Mouse (Mus musculus): ENCODE results near the gene Hmcn2.

Hmcn2 gene

DNA sequence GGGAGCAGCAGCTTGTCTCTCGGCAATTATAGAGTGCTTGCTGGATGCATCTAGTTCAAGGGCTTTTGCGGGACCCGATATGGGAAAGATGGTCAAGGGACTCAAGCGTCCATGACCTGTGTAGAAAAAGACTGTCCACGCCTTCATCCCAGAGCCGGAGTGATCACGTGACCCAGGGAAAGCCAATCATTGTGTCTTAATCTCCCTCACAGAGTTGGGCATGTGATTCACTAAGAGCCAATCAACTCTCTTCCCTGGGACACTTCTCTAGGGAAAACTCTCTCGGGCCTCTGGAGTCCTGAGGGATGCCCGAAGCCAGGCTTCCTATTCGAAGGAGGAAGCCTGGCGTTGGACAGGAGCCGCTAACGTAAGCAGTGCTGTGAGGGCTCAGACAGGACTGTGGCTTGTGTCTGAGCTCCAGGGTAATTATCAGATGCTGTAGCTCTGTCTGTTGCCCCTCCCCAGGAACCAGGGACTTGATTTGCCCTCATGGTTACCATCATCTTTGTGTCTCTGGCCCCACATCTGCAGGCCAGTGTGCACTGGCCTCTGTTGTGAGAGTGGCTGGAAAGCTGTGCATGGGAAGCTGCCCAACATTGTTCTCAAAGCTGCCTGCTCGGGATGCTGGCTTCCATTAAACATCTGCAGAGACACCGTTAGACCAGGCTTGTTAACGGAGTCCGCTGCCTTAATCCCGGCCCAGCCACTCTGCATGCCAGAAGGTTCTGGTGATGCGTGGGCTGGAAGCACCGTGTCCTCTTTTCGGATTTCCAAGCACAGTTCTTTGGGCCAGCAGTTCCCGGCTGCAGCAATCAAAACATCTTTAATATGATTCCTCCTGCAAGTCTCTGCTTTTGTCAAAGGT lies 9.2 kb upstream of the Hmcn2 start:
- no peak for DNase-seq (ENCODE audit: low read depth, low spot score)

GRCm38 (mm10) chr2:31305684-31306083 lies 8.5 kb upstream of the Hmcn2 start:
- no peak for DNase-seq (ENCODE audit: low read depth, low spot score)

- DNase-seq (ENCODE audit: low read depth, low spot score), result no peak
Measured at GRCm38 (mm10) chr2:31308257-31308656, 6.0 kb upstream of the Hmcn2 start.

DNA sequence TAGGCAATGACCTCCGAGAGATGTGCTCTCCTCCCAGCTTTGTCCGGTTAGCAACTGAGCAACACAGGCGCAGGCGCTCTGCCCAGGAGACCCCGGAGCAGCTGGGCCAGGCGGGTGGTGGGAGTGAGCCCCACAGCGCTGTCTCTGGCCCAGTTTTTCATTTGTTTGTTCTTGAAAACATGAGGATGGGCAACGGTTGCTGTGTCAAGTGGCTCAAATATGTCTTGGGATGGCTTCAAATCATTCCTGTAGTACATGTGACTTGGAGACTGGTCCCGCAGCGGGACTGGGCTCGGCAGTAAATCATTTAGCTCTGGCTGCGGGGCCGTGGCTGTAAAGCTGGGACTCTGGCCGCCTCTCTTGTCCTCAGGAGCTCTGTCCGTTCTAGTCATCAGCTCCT lies 4.7 kb upstream of the Hmcn2 start:
- DNase-seq (ENCODE audit: low read depth, low spot score), result no peak

DNA sequence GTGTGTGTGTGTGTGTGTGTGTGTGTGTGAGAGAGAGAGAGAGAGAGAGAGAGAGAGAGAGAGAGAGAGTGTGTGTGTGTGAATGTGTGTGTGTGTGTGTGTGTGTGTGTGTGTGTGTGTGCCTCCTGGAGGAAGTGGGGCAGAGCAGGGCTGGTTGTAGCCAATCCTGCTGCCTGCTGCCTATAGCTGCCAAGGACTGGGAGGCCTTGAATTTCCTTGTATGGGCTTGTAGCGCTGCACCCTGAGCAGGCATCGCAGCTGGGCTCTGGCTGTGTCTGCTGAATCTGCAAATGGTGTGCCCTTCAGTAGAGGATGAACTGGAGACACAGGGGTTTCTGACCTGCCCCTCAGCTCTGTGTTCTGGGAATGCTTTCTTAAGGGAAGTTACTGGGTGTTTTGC lies 3.9 kb downstream of the Hmcn2 start:
- no peak for DNase-seq (ENCODE audit: low read depth, low spot score)

GRCm38 (mm10) chr2:31319200-31319599 lies 5.0 kb downstream of the Hmcn2 start:
- DNase-seq (ENCODE audit: low read depth, low spot score), result no peak

GRCm38 (mm10) chr2:31327186-31327585 lies 13.0 kb downstream of the Hmcn2 start:
- peak; percentile 29 for DNase-seq (ENCODE audit: low read depth, low spot score)

GRCm38 (mm10) chr2:31337706-31338330 lies 23.6 kb downstream of the Hmcn2 start:
- no peak for DNase-seq (ENCODE audit: low read depth, low spot score)

- DNase-seq (ENCODE audit: low read depth, low spot score), result peak; percentile 71
Measured at GRCm38 (mm10) chr2:31339826-31340225, 25.6 kb downstream of the Hmcn2 start.

GRCm38 (mm10) chr2:31341726-31342535 lies 27.7 kb downstream of the Hmcn2 start:
- DNase-seq (ENCODE audit: low read depth, low spot score), result no peak

DNA sequence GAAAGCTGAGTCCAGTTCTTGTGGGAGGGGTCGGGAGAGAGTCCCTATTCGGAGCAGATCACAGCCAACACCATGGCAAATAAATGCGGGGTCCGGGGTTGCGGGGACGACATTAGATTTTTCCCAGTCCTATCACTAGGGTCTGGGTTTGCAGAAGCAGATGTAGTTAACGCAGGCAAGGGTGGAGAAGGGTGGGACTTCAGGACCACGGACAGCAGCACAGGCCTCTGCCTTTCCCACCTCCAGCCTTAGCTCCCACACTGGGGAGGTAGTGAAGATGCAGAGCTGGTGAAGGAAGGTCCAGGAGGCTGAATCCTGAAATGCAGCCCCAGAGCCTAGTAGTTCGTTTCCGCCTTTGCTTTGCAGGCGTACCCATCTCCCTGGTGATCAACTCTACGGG lies 31.9 kb downstream of the Hmcn2 start:
- DNase-seq (ENCODE audit: low read depth, low spot score), result peak; percentile 85

DNA sequence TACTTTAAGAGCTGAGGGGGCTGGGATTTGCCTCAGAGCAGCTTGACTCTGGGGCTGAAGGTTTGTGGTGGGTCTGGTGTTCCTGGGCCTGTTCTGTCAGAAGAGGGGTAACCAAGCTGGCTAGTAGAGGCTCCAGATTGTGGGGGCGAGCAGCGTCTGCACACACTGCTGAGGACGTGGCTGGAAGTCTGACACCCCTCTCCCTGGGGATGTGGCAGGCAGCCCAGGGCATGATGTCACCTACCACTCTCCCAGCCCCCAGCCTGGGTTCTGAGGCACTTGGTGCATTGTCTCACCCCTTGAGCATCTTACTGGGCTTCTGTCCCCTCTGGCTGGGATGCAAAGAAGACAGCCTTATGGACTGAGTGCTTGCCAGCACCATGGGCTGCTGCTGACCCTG lies 34.2 kb downstream of the Hmcn2 start:
- no peak for DNase-seq (ENCODE audit: low read depth, low spot score)

DNA sequence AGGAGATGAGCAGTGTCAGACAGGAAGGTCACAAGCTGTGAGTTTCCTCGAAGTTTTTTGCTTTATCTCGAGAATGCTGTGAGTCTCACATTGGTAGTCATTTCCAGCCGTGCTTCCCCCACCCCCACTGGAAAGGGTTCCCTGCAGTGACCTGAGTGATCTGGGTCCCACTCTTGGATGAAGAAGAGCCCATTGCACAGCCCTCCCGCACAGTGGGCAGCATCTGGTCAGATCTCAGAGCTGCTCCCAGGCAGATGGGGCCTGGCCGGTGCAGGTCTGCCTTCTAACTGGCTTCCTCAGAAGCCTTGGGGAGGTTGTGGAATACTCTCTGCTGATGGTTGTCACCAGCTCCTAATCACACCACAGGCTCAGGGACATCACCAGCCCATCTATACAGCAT lies 34.6 kb downstream of the Hmcn2 start:
- DNase-seq (ENCODE audit: low read depth, low spot score), result no peak

DNA sequence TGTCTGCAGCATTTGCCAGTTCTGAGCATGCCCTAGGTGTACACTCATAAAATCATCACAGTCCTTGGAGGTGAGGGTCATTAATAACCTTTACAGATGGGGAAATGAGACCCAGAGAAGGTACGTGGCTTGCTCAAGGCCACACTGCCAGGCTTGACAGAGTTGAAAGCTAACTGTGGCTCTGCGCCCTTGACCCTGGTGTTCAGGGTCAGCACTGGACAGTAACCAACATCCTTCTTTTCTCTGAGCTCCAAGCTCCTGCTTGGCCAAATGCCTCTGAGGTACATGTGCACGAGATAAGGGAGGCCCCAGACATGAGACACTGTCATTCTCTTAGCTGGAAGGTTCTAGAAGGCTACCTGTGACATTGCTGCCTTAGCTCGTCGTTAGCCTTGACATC lies 42.6 kb downstream of the Hmcn2 start:
- no peak for DNase-seq (ENCODE audit: low read depth, low spot score)

- DNase-seq (ENCODE audit: low read depth, low spot score), result no peak
Measured at GRCm38 (mm10) chr2:31359316-31359715, 45.1 kb downstream of the Hmcn2 start.

DNA sequence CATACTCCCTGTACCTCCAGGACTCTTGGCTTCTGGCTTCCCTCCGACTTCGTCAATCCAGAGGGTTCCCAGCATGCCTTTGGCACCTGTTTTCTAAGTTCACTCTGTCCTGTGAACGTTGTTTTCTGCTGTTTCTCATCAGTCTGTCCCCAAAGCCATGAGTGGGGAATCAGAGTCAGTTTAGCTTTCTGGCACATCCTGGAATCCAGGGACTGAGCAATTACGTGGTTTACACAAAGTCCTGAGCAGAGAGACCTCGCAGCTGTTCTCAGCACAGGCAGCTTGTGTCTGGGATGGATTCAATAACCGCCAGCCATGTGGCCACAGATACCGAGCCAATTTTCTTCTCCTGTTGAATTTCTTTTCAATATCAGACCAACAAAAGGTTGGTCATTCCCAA lies 53.0 kb downstream of the Hmcn2 start:
- no peak for DNase-seq (ENCODE audit: low read depth, low spot score)

GRCm38 (mm10) chr2:31371396-31371795 lies 57.2 kb downstream of the Hmcn2 start:
- no peak for DNase-seq (ENCODE audit: low read depth, low spot score)

DNA sequence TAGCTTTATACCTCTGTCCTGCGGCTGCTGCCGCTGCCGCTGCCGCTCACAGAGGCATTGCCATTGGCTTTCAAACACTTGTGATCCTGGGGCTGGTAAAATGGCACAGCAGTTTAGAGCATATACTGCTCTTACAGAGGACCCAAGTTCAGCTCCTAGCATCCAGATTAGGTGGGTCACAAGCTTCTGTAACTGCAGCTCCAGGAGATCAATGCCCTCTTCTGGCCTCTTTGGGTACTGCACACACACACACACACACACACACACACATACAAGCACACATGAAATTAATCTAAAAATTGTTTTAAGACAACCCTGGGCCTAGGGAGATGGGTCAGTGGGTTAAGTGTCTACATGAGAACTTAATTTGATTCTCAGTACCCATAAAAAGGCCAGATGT lies 58.0 kb downstream of the Hmcn2 start:
- DNase-seq (ENCODE audit: low read depth, low spot score), result no peak

- DNase-seq (ENCODE audit: low read depth, low spot score), result peak; percentile 21
Measured at GRCm38 (mm10) chr2:31374415-31374814, 60.2 kb downstream of the Hmcn2 start.

DNA sequence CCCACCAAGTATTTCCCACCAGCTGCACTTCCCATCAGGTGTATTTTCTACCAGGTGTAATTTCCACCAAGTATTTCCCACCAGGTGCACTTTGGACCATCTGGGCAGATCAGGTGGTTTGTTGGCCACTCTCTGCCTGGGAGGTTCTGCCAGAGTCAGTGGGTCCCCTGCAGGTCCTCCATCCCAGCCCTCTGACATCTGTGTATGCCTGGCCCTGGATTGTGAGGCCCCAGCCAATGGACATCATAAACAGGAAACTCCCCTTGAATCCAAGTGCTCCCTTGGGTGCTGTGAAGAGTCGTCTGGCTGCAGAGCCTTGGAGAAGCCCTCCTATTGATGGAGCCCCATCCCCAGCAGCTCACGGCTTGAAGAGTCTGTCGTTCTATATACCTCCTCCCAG lies 61.8 kb downstream of the Hmcn2 start:
- DNase-seq (ENCODE audit: low read depth, low spot score), result no peak

GRCm38 (mm10) chr2:31377481-31377880 lies 63.3 kb downstream of the Hmcn2 start:
- DNase-seq (ENCODE audit: low read depth, low spot score), result no peak

- peak; percentile 71 for DNase-seq (ENCODE audit: low read depth, low spot score)
Measured at GRCm38 (mm10) chr2:31381292-31381846, 67.2 kb downstream of the Hmcn2 start.

Measured in mesoderm, embryonic 11.5 days (tissue).